Mouse (Mus musculus) kidney, embryonic 16.5 days (tissue): ENCODE results near the gene Chadl. TPM values are rescaled to one million over a fixed set of nuclear protein-coding genes. Genes with fewer than 3 reads are reported as not detected.
"Not testable (repeated sequence)": the region's sequence is repeated elsewhere in the genome, so short reads cannot be mapped to it uniquely, and the experiment has no call there.

ENCODE experiments used
- ATAC-seq: fragments of 200-750 bp; cut with Nextera tagmentation; 2 replicates; pipeline ENCODE4 v1.8.0; 2017; ENCODE audit warnings: moderate TSS enrichment; ENCODE audit not compliant: low FRiP score, low TSS enrichment
- H3K27ac ChIP-seq: fragments of 300-500 bp; sonication (generic); 2 replicates; pipeline ENCODE4 v1.5.1; 2014; ENCODE audit warnings: low read length
- H3K27me3 ChIP-seq: fragments of 300-500 bp; sonication (generic); 2 replicates; pipeline ENCODE4 v1.6.1; 2014; ENCODE audit warnings: low read length, control low read depth, mixed read lengths; ENCODE audit not compliant: insufficient read depth
- H3K36me3 ChIP-seq: fragments of 300-500 bp; sonication (generic); 2 replicates; pipeline ENCODE4 v1.6.1; 2014; ENCODE audit warnings: low read length, control low read depth, mixed read lengths; ENCODE audit not compliant: insufficient read depth
- H3K4me1 ChIP-seq: fragments of 300-500 bp; sonication (generic); 2 replicates; pipeline ENCODE4 v1.6.1; 2014; ENCODE audit warnings: low read length, control low read depth, mixed read lengths; ENCODE audit not compliant: insufficient read depth
- H3K4me2 ChIP-seq: fragments of 300-500 bp; sonication (generic); replicated peaks from 2 replicates; pipeline ENCODE4 v1.6.1; 2014; ENCODE audit warnings: low read depth, low read length
- H3K4me3 ChIP-seq: fragments of 300-500 bp; sonication (generic); 2 replicates; pipeline ENCODE4 v1.5.1; 2014; ENCODE audit warnings: mild to moderate bottlenecking, low read length
- H3K9ac ChIP-seq: fragments of 300-500 bp; sonication (generic); replicated peaks from 2 replicates; pipeline ENCODE4 v1.6.1; 2014; ENCODE audit warnings: low read length
- H3K9me3 ChIP-seq: fragments of 300-500 bp; sonication (generic); 2 replicates; pipeline ENCODE4 v1.6.1; 2016; ENCODE audit warnings: low read length, control low read depth
- WGBS: fragments of 180-500 bp; shearing (Covaris S2); extraction: QIAGEN DNeasy Blood & Tissue Kit; methylation state at CpG from one replicate; pipeline ENCODE4 v1.1.7; 2014; 5-methylcytosine and 5-hydroxymethylcytosine counted together
- polyA plus RNA-seq: library from polyadenylated mRNA; unstranded; fragments of >200 nt; fragmentation: Nextera tagmentation; extraction: Ambion mirVana; gene quantifications from 2 replicates; pipeline ENCODE4 v1.2.1, GENCODE M21; 2015

Chadl gene
- 4.8 and 5.5 TPM in 2 replicates for polyA plus RNA-seq

GRCm38 (mm10) chr15:81697175-81697574 is at the start of gene Chadl:
TSS of gene Chadl (minus strand) at chr15:81697287.
- H3K4me1 ChIP-seq: peaks cover 14% of the 10 kb centered on the region
- no peak within 1 kb of the TSS for H3K4me2 ChIP-seq
- no peaks in the 10 kb centered on the region for H3K9me3 ChIP-seq
- H3K9ac ChIP-seq: no peak within 1 kb of the TSS
- no peak within 1 kb of the TSS for H3K27ac ChIP-seq
- no peak within 1 kb of the TSS for H3K4me3 ChIP-seq
- 65% methylated on average over 7 of the region's 7 CpGs for WGBS
- peaks cover 26% of the 10 kb centered on the region for H3K27me3 ChIP-seq
- no peaks in the 10 kb centered on the region for H3K36me3 ChIP-seq
- no peak for ATAC-seq

DNA sequence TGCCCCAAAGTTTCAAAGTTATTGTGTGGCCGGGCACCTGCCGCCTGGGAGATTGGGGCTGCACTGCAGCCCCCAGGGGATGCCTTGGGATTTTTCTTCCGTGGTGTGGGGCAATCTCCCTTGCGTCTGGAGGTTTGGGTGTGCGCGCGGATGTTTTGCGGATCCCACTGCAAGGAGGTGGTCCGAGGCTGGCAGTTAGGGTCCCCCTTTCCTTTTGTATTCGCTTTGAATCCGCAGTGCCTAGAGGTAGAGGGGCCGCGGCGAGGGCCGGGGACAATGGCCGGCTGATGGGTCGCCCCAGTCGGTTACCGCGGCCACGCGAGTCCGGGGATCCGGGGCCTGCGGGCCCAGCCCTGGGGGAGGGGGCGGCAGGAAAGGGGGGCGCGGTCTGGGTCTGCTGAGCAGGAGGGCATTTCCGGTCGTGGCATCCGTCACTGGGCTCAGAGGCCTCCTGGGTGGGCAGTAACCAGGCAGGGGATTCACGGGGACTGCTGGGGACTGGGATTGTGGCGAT is 48.6 kb upstream of the Chadl start:
- Histone ChIP-seq H3K9me3 (no peaks in the 10 kb centered on the region), H3K4me3 (peak overlapping the region; percentile 96), H3K27me3 (no peaks in the 10 kb centered on the region), H3K27ac (peak overlapping the region; percentile 94), H3K4me2 (peak overlapping the region; percentile 82), H3K4me1 (peaks cover 29% of the 10 kb centered on the region), H3K9ac (peak overlapping the region; percentile 96), H3K36me3 (no peaks in the 10 kb centered on the region)
- ATAC-seq: peak; percentile 81
- 1% methylated on average over 33 of the region's 33 CpGs for WGBS

GRCm38 (mm10) chr15:81744992-81745600 is 48.0 kb upstream of the Chadl start, which contains the start of the genes Zc3h7b and Rangap1:
TSS of gene Zc3h7b (plus strand) at chr15:81745057.
TSS of gene Rangap1 (minus strand) at chr15:81745530.
- Histone ChIP-seq H3K36me3 (no peaks in the 10 kb centered on the region), H3K9me3 (no peaks in the 10 kb centered on the region), H3K4me2 (peak within 1 kb of the TSS; percentile 82), H3K4me1 (peaks cover 24% of the 10 kb centered on the region), H3K4me3 (peak within 1 kb of the TSS; percentile 96), H3K27me3 (no peaks in the 10 kb centered on the region), H3K9ac (peak within 1 kb of the TSS; percentile 96), H3K27ac (peak within 1 kb of the TSS; percentile 94)
- peak; percentile 78 for ATAC-seq
- WGBS: 0% methylated on average over 60 of the region's 65 CpGs

DNA sequence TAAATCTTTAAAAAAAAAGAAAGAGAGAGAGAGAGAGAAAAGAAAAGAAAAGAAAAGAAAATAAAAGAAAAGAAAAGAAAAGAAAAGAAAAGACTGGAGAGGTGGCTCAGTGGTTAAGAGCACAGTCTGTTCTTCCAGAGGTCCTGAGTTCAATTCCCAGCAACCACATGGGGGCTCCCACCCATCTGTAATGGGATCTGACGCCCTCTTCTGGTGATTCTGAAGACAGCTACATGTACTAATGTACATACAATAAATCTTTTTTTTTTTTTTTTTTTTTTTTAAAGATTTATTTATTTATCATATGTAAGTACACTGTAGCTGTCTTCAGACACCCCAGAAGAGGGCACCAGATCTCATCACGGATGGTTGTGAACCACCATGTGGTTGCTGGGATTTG is 45.3 kb upstream of the Chadl start:
- not testable (repeated sequence) for H3K36me3 ChIP-seq, H3K4me3 ChIP-seq, H3K27me3 ChIP-seq, H3K4me2 ChIP-seq, H3K9ac ChIP-seq, H3K27ac ChIP-seq, H3K9me3 ChIP-seq, ATAC-seq
- WGBS: 13% methylated on average over 1 of the region's 2 CpGs
- H3K4me1 ChIP-seq: peaks cover 15% of the 10 kb centered on the region

GRCm38 (mm10) chr15:81739924-81740323 is 42.8 kb upstream of the Chadl start:
- Histone ChIP-seq H3K27me3 (no peaks in the 10 kb centered on the region), H3K27ac (no peak overlapping the region), H3K4me1 (0 out of 2 replicates have a peak, but pooled peaks cover 4% of the 10 kb centered on the region), H3K4me2 (no peak overlapping the region), H3K4me3 (no peak overlapping the region), H3K36me3 (no peaks in the 10 kb centered on the region), H3K9me3 (no peaks in the 10 kb centered on the region), H3K9ac (no peak overlapping the region)
- 3% methylated on average over 2 of the region's 2 CpGs for WGBS
- peak; percentile 49; the same call in 1 of the 2 replicates for ATAC-seq

DNA sequence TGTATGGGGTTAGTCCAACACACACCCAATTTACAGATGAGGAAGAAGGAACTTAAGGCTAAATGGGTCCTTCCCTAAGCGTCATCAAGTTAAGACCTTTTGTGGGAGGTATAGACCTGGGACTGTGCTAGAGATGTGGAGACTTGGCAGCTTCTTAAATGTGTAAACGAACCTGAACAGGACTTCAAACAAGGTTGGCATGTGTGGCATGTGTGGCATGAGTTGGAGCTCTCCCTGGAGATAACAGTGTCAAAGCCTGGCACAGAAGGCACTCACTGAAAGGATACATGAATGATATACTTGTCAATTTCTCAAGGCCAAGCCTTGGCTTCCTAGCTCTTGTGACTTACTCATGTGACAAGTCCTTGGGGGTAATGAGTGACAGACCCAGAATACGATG is 42.2 kb upstream of the Chadl start:
- H3K4me2 ChIP-seq: no peak overlapping the region
- no peak overlapping the region for H3K27ac ChIP-seq
- no peak for ATAC-seq
- no peak overlapping the region for H3K4me3 ChIP-seq
- H3K4me1 ChIP-seq: 0 out of 2 replicates have a peak, but pooled peaks cover under 1% of the 10 kb centered on the region
- no peak overlapping the region for H3K9ac ChIP-seq
- H3K27me3 ChIP-seq: no peaks in the 10 kb centered on the region
- 72% methylated on average over 3 of the region's 3 CpGs for WGBS
- H3K36me3 ChIP-seq: no peaks in the 10 kb centered on the region
- no peaks in the 10 kb centered on the region for H3K9me3 ChIP-seq

DNA sequence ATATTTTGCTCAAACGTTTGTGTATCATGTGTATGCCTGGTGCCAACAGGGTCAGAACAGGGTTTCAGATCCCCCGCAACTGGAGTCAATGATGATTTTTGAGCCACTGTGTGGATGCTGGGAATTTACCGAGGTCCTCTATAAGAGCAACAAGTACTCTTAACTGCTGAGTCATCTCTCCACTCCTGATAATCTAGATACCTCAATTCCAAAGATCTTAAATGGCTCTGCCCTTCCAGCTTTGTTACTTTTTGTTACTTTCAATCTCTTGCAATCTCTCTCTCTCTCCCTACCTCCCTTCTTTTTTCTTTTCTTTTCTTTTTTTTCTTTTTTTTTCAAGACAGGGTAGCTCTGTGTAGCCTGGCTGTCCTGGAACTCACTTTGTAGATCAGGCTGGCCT is 38.0 kb upstream of the Chadl start:
- no peaks in the 10 kb centered on the region for H3K36me3 ChIP-seq
- H3K9ac ChIP-seq: no peak overlapping the region
- H3K9me3 ChIP-seq: no peaks in the 10 kb centered on the region
- no peak overlapping the region for H3K4me3 ChIP-seq
- H3K4me2 ChIP-seq: no peak overlapping the region
- ATAC-seq: no peak
- no peaks in the 10 kb centered on the region for H3K4me1 ChIP-seq
- H3K27ac ChIP-seq: no peak overlapping the region
- no peaks in the 10 kb centered on the region for H3K27me3 ChIP-seq
- WGBS: 56% methylated on average over 3 of the region's 3 CpGs

- H3K4me1 ChIP-seq: peaks cover 15% of the 10 kb centered on the region
- H3K36me3 ChIP-seq: no peaks in the 10 kb centered on the region
- H3K27ac ChIP-seq: peak overlapping the region; percentile 60
- H3K9ac ChIP-seq: peak overlapping the region; percentile 89
- peak overlapping the region; percentile 97 for H3K4me3 ChIP-seq
- peak; percentile 99 for ATAC-seq
- peak overlapping the region; percentile 78 for H3K4me2 ChIP-seq
- no peaks in the 10 kb centered on the region for H3K27me3 ChIP-seq
- 5% methylated on average over 41 of the region's 41 CpGs for WGBS
- H3K9me3 ChIP-seq: no peaks in the 10 kb centered on the region
Observed at GRCm38 (mm10) chr15:81729792-81730635, 32.9 kb upstream of the Chadl start.

- Histone ChIP-seq H3K4me3 (peak overlapping the region; percentile 97), H3K9ac (peak overlapping the region; percentile 89), H3K27ac (peak overlapping the region; percentile 60), H3K9me3 (no peaks in the 10 kb centered on the region), H3K4me1 (peaks cover 15% of the 10 kb centered on the region), H3K27me3 (no peaks in the 10 kb centered on the region), H3K4me2 (peak overlapping the region; percentile 78), H3K36me3 (peaks cover 1% of the 10 kb centered on the region; the same call in 1 of the 2 replicates)
- ATAC-seq: peak; percentile 46
- WGBS: under 1% methylated on average over 49 of the region's 49 CpGs
Observed at GRCm38 (mm10) chr15:81729241-81729791, 32.2 kb upstream of the Chadl start.
